Mouse (Mus musculus) thymus, postnatal 0 days (tissue): ENCODE results near the gene Litaf. TPM values are rescaled to one million over a fixed set of nuclear protein-coding genes. Genes with fewer than 3 reads are reported as not detected.

Experiments
- DNase-seq: peaks from one replicate; pipeline ENCODE4 v3.0.0-alpha.2; 2015; ENCODE audit warnings: low spot score
- polyA plus RNA-seq: library from polyadenylated mRNA; unstranded; fragments of >200 nt; fragmentation: Nextera tagmentation; extraction: Ambion mirVana; gene quantifications from 2 replicates; pipeline ENCODE4 v1.2.1, GENCODE M21; 2015

Gene Litaf
- polyA plus RNA-seq, 1 experiment from 2014 or later, result 38.5 TPM

GRCm38 (mm10) chr16:11068666-11069065 lies 2.7 kb upstream of the Litaf start:
- no peak for DNase-seq

- DNase-seq, result peak; percentile 54
These were observed 855 bp upstream of the Litaf start for GRCm38 (mm10) chr16:11066833-11067191.

DNA sequence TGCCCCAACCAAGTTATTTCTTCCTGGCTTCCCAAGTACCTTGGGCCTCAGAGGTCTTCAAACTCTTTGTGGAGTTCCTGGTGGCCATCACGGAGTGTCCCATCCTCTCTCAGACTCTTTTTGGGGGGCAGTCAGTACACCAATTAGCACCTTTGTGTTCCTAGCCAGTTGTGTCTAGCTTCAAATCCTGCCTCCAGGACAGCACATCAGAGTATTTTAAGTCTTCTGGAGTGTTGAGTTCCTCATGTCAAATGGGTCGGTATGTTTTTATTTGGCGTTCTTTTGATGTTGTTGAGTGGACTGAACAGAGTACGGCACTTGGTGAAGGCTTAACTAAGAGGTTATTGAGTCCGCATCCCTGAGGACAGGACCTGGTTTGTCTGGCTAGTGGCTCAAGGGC lies 526 bp downstream of the Litaf start:
- DNase-seq, result no peak

DNA sequence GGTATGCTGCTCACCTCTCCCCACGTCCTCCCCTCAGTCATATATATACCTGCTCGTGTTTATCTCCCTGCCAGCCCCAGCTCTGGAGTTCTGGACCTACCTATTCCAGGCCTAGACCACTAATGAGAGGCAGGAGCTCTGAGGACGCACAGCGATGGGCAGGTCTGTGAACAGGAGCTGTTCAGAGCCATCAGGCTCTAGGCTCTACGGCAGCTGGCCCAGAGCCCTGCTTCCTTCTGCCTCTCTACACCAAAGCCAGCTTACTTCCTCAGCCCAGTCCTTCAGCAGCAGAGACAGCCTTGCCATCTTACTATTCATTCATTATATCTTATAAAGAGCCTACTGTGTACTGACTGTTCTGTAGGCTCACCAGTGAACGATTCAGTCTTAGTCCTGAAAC lies 1.2 kb downstream of the Litaf start:
- no peak for DNase-seq

DNA sequence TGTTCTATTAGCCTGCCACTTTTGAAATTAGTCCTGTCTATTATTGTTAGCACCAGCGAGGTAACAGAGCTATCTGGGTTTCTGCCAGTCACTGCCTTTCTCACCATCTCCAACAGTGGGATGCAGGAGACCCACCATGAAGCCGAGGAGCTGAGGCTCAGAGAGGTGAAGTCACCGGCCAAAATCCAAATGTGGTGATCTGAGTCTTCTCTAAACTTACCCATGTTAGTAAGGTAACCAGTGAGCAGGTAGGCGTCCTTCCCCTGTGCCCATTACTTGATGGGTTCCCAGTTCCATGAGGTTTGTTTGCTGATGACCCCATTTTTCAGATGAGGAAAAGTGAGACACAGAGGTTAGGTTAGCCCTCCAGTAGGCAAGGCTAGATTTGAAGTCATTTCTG lies 1.6 kb downstream of the Litaf start:
- no peak for DNase-seq

DNA sequence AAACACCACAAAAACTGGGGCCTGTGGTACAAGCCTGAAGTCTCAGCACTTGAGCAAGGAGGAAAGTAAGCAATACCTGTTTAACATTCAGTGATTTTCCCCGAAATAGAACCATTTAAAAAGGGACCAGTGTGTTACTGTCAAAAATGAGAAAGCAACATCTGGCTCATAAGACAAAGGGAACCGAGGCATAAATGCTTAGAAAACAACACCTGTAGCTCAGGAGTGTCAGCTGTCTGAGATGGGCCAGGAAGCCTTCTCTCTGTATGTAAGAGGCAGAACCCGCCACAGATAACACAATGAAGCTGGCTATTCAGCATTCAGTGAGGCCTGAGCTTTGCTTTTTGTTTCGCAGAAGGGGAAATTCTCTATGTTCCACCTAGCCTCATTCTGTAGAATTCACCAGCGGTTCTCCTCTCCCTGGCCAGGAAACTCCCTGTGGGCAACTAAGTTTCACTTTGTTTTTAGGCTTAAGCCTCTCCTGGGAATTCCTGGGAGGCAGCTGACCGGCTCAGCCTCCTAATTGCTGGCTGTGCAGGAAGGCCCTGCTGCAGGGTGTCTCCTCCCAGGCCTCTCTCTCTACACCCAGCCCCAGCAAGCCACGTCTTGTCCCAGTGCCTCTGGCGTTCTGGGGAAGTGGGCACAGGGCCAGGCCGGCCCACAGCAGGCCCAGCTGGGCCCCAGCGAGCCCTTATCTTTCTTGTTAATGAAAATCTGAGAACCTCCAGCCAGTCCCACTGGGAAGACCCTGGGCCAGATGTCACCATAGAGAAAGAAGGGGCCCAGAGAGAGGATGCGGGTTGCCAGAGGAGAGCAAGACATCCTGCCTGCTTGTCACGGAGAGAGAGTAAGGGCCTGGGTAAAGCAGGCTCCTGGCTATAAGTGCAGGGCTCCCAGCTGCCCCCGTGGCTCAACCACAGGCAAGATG lies 2.9 kb downstream of the Litaf start:
- DNase-seq, result peak; percentile 58

DNA sequence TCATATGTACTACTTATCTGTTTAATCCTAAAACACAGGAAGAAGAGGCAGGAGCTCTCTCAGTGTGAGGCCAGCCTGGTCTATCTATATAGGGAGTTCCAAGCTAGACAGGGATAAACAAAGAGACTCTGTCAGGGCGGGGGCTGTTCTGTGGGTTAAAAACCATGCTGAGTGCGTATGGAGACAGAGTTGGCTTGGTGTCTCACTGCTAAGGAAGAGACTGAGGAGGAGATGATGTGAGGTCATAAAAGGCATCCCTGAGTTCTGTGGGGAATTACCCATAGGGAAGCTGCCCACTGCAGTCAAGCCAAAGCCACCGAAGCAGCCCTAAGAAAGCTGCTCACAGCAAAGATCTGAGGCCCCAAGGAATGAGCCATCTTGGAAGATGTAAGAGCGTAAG lies 5.3 kb downstream of the Litaf start, which contains the start of gene Snn:
Gene Snn (plus strand): TSS at position 301 of the 400 bp plus-strand sequence.
- DNase-seq, result no peak

DNA sequence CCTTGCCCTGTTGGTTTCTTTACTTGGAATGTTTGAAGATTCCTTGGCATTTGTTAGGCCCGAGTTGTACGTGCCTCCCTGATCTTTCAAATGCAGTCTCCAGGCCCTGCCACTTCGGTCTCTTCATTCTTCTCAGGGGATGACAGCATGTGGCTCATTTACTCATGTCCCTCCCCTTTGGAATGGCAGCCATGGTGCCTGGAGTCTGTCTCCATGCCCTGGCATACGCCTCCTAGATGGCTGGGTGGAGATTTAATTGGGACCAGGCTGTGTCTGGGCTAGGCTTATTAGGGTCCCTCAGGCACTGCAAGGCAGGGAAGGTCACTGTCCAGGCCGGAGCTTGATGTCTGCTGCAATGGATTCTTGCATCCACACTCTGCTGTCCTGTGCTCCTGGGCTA lies 10.0 kb downstream of the Litaf start:
- no peak for DNase-seq

DNA sequence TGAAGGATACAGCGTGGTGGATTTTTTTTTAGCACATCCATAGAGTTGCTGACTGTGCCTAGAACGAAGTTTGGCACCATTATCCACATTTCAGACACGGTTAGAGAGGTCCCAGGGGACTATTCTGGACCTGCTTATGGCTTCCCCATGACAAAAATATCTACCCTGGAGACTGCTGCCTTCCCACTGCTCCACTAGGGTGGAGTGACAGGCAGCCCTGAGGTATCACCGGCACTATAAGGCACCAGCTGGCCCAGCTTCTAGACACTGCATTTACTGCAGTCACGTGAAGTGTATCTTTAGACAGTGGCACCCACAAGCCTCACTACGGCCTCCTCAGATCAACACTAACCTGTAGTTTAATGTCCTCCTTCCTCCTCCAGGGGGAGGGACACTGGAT lies 11.1 kb downstream of the Litaf start:
- no peak for DNase-seq

DNA sequence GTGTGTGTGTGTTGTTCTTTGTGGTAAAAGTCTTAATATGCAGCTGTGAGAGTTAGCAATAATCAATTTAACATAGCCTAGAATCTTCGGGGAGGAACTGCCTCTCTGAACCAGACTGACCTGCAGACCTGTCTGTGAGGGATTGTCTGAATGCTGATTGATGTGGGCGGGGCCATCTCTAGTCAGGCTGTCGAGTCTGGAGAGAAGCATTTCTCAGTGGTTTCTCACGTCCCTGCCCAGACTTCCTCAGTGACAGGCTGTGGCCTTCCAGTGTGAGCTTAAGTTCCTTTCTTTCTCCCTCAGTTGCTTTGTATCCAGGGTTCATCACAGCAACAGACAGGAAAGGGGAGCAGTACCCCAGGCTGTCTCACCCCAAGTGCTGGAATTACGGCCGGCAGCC lies 11.5 kb downstream of the Litaf start:
- no peak for DNase-seq

DNA sequence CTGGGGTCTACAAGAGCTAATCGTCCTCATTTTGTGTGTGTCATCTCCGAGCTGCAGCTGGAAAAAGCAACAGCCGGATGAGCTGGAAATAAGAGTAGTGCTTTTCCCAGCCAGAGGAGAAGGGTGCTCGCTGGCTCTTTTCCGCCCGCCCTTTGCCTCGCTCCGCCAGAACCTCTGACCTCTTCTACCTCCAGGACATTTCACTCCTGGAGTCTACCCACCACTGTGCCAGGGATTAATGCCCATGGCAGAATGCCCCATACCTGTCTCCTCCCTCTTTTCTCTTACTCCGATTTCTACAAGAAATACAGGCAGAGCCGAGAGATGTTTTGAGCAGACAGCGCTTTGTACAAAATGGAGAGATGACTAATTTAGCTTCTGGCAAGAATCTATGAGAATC lies 14.8 kb downstream of the Litaf start:
- no peak for DNase-seq

DNA sequence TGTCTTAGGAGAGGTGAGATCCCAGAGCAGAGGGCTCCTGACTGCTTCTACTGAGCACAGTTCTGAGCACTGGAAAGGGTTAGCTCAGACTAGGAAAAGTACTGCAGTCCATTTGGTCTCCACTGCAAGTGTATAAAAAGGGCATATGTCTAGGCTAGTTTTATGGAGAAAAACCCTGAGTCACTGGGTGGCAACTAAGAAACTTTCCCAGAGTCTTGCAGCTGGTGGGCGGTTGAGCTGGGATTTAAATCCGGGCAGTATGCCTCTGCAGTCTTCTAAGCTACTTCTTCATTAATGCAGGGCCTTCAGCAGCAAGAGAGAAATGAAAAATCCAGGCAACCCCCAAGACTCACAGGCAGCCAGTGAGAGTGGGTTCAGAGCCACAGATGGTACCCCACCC lies 15.7 kb downstream of the Litaf start:
- no peak for DNase-seq

DNA sequence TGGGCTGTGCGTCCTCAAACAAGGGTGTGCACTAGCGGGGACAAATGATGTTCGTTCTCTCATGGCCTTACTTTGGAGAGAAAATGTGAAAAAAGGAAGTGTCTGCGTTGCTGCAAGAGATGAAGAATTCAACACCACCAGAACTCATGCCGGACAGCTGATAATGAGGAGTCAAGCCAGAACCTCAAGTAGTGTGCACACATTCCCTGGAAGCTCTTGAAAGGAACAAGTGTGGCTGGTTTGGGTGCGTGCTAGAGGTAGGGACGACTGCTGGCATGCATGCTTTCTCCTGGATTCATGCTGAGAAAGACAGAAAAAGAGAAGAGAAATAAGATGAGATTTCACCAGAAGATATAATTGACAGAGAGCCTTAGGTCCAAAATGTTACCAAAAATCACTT lies 18.8 kb downstream of the Litaf start:
- DNase-seq, result no peak

- no peak for DNase-seq
These were observed 19.5 kb downstream of the Litaf start for GRCm38 (mm10) chr16:11046437-11046836.

DNA sequence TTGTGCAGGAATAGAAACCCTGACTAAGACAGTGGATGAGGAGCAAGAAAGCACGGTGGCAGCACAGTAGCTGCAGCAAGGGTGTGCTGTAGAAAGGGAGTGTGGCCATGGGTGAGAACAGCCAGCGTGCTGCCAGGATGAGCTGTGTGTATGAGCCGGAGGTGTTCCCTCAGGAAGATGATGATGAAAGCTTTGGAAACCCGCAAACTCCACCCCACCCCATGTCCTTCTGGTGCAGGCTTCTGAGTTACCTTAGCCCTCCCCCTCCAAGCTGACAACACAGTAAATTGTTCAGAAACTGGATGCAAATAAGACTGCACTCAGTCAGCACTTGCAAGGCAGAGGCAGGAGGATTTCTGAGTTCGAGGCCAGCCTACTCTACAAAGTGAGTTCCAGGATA lies 22.7 kb downstream of the Litaf start:
- no peak for DNase-seq

DNA sequence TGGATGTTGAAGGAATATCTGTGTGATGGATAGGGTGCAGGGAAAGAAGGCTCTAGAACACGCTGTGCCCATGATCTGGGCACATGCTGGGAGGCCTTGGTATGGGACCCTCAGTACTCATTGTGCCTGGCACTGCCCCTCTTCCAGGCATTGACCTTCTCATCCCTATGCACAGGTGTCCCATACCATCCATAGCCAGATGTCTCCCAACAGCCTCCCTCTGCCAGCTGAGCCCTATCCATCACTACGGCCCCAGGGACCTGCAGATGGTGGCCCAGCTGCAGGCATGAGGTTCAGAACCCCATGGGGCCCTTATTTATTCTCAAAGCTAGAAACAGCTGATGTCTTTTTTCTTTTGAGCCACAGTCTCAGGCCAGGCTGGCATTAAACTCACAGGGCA lies 25.4 kb downstream of the Litaf start:
- DNase-seq, result no peak

- peak; percentile 80 for DNase-seq
These were observed 30.0 kb downstream of the Litaf start for GRCm38 (mm10) chr16:11035790-11036431.

DNA sequence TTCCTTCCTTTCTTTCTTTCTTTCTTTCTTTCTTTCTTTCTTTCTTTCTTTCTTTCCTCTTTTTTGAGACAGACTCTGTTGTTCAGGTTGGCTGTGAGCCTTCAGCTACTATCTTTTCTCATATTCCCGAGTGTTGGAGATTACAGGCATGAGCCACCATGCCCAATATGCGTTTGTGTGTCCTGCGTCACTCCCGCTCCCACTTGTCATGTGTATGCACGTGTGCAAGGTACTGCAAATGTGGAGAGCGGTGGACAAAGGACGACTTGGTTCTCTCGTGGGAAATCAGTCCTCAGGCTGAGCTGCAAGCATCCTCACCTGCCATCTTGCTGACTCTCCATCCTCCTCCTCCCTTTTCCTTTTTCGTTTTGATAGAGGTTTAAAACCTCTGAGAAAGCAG lies 30.7 kb downstream of the Litaf start:
- DNase-seq, result no peak

- peak; percentile 87 for DNase-seq
These were observed 31.7 kb downstream of the Litaf start for GRCm38 (mm10) chr16:11034193-11034803.

DNA sequence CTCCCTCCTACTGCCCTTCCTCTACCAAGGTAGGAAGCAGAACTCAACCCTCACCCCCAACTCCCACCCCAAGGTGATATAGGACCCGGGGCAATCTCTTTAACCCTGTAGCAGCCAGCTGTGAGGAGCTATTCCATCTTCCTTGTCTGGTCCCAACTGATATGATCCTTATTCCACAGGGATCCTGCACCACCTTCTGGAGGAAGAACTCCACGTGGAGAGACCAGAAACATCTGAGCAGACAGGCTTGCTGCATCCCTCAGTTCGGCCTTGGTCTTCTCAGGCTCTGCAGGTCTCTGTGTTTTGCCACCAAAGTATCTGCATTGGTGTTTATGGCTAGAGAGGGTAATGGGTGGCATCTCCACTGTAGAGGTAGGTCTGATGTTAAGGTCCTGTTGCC lies 34.6 kb downstream of the Litaf start:
- DNase-seq, result no peak

DNA sequence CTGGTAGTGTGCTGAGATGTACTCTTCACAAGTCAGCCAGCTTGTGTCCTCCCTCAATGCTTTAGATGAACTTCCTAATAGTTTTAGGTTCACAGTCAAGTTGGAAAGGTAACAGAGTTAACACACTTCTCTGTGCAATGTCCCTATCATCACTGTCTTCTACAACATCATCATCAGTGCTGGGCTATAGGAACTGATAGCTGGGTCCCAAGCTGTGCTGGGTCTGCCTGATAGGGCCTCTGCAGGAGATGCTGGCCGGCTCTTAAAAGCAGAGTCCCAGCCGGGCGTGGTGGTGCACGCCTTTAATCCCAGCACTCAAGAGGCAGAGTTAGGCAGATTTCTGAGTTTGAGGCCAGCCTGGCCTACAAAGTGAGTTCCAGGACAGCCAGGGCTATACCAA lies 35.1 kb downstream of the Litaf start:
- DNase-seq, result no peak

DNA sequence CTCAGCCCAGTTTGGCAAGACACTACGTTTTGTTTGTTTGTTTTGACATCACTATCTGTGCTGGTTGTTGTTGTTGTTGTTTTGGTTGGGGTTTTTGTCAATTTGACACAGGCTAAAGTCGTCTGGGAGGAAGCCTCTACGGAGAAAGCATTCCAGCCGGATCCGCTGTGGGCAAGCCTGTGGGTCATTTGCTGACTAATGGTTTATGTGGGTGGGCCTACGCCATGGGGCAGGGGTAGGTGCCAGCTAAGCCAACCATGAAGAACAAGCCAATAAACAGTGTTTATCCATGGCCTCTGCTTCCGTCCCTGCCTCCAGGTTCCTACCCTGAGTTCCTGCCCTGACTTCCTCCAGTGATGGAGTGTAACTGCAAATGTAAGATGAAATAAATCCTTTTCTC lies 37.8 kb downstream of the Litaf start:
- DNase-seq, result no peak
